ENCODE assay signal across 8 mouse cellular contexts in genomic region chr4:141664799-141665198, GRCm38 (mm10). TPM values are rescaled to one million over a fixed set of nuclear protein-coding genes. Genes with fewer than 3 reads are reported as not detected.
DNase-seq lines count a peak whose midpoint lies in the region; ATAC-seq and TF ChIP-seq lines count a peak whose summit lies in the region.

Plekhm2 (minus strand) TSS chr4:141664899.

- no peak for DNase-seq in lung, postnatal 0 days (ENCODE audit: low spot score)
- DNase-seq in lung, postnatal 25 days (ENCODE audit: low spot score) = no peak
- DNase-seq in heart, postnatal 36 days = no peak
- no peak for DNase-seq in limb, embryonic 14.5 days (ENCODE audit: low spot score)
- DNase-seq in cerebellum, adult 9-10 months = no peak
- no peak for DNase-seq in Muller cell, postnatal 12 days (ENCODE audit: inconsistent ontology term)

- H3K27me3 ChIP-seq in lung, postnatal 0 days (replicated peaks; ENCODE audit: insufficient read depth, low read length) = no peaks in the 10 kb centered on the region
- peaks cover 20% of the 10 kb centered on the region for H3K27me3 ChIP-seq in erythroblast, embryonic 14.5 days (ENCODE audit: control insufficient read depth)
- no peaks in the 10 kb centered on the region for H3K27me3 ChIP-seq in limb, embryonic 14.5 days (ENCODE audit: control insufficient read depth, insufficient read depth, low read length)
- no peaks in the 10 kb centered on the region for H3K27me3 ChIP-seq in stomach, embryonic 14.5 days (ENCODE audit: control insufficient read depth, insufficient read depth, low read length)

- H3K27ac ChIP-seq in lung, postnatal 0 days (ENCODE audit: low read length) = peak within 1 kb of the TSS; percentile 86
- H3K27ac ChIP-seq in limb, embryonic 14.5 days (replicated peaks; ENCODE audit: low read depth, low read length) = peak within 1 kb of the TSS; percentile 75
- H3K27ac ChIP-seq in stomach, embryonic 14.5 days (ENCODE audit: low read length) = peak within 1 kb of the TSS; percentile 55

- H3K4me1 ChIP-seq in lung, postnatal 0 days (ENCODE audit: insufficient read depth, low read depth, low read length) = peaks cover 16% of the 10 kb centered on the region
- H3K4me1 ChIP-seq in erythroblast, embryonic 14.5 days (ENCODE audit: control insufficient read depth) = peaks cover 24% of the 10 kb centered on the region
- peaks cover 8% of the 10 kb centered on the region for H3K4me1 ChIP-seq in limb, embryonic 14.5 days (ENCODE audit: control insufficient read depth, insufficient read depth, low read length)
- peaks cover 14% of the 10 kb centered on the region for H3K4me1 ChIP-seq in stomach, embryonic 14.5 days (ENCODE audit: control insufficient read depth, insufficient read depth, low read length)

- no peak for TF ChIP-seq POLR2A in limb, embryonic 14.5 days (IDR thresholded peaks at IDR 0.05; ENCODE audit: borderline replicate concordance, extremely low read depth, insufficient read depth, insufficient read length)

- no peak for ATAC-seq in lung, postnatal 0 days
- ATAC-seq in limb, embryonic 14.5 days (ENCODE audit: low FRiP score, low read depth) = no peak
- ATAC-seq in stomach, embryonic 14.5 days (ENCODE audit: insufficient number of reproducible peaks, insufficient read depth, low FRiP score, low read depth) = no peak

- H3K9ac ChIP-seq in lung, postnatal 0 days (replicated peaks; ENCODE audit: low read depth) = peak within 1 kb of the TSS; percentile 88
- peak within 1 kb of the TSS; percentile 91 for H3K9ac ChIP-seq in limb, embryonic 14.5 days (ENCODE audit: low read depth, low read length, severe bottlenecking)
- H3K9ac ChIP-seq in stomach, embryonic 14.5 days (replicated peaks; ENCODE audit: low read depth, low read length) = peak within 1 kb of the TSS; percentile 95

- H3K4me3 ChIP-seq in lung, postnatal 0 days (ENCODE audit: low read depth, low read length) = peak within 1 kb of the TSS; percentile 80
- H3K4me3 ChIP-seq in erythroblast, embryonic 14.5 days (replicated peaks) = peak within 1 kb of the TSS; percentile 80
- peak within 1 kb of the TSS; percentile 82 for H3K4me3 ChIP-seq in limb, embryonic 14.5 days (replicated peaks; ENCODE audit: low read length)
- peak within 1 kb of the TSS; percentile 86 for H3K4me3 ChIP-seq in stomach, embryonic 14.5 days (ENCODE audit: low read depth, low read length)

- no peaks in the 10 kb centered on the region for H3K9me3 ChIP-seq in lung, postnatal 0 days (ENCODE audit: low read length)
- no peaks in the 10 kb centered on the region for H3K9me3 ChIP-seq in erythroblast, embryonic 14.5 days (ENCODE audit: control insufficient read depth, low read length)
- H3K9me3 ChIP-seq in limb, embryonic 14.5 days (ENCODE audit: control insufficient read depth, low read length) = no peaks in the 10 kb centered on the region
- H3K9me3 ChIP-seq in stomach, embryonic 14.5 days (ENCODE audit: control insufficient read depth, low read depth, low read length) = no peaks in the 10 kb centered on the region

- 61% methylated on average over 8 of the region's 8 CpGs for WGBS in lung, postnatal 0 days
- WGBS in limb, embryonic 14.5 days = 66% methylated on average over 8 of the region's 8 CpGs
- 64% methylated on average over 8 of the region's 8 CpGs for WGBS in stomach, embryonic 14.5 days

- H3K36me3 ChIP-seq in lung, postnatal 0 days (ENCODE audit: insufficient read depth, low read length) = no peaks in the 10 kb centered on the region
- peaks cover 15% of the 10 kb centered on the region for H3K36me3 ChIP-seq in erythroblast, embryonic 14.5 days (ENCODE audit: control insufficient read depth)
- H3K36me3 ChIP-seq in limb, embryonic 14.5 days (ENCODE audit: control insufficient read depth, insufficient read depth, low read length) = peaks cover 16% of the 10 kb centered on the region
- H3K36me3 ChIP-seq in stomach, embryonic 14.5 days (ENCODE audit: control insufficient read depth, insufficient read depth, low read length) = peaks cover 13% of the 10 kb centered on the region

- intact Hi-C loops in heart, postnatal 36 days (cut with DNase I) = loop anchor here (2.0 kb wide), 1 partner anchor 22 kb away; no protein-coding TSS in a partner anchor

- no peak for TF ChIP-seq EP300 in lung, postnatal 0 days (IDR thresholded peaks at IDR 0.05)

- TF ChIP-seq CTCF in lung, postnatal 0 days (IDR thresholded peaks at IDR 0.05) = no peak

- H3K4me2 ChIP-seq in lung, postnatal 0 days (replicated peaks; ENCODE audit: low read depth, low read length) = peak within 1 kb of the TSS; percentile 86
- H3K4me2 ChIP-seq in limb, embryonic 14.5 days (replicated peaks; ENCODE audit: low read depth, low read length, severe bottlenecking) = peak within 1 kb of the TSS; percentile 90
- H3K4me2 ChIP-seq in stomach, embryonic 14.5 days (replicated peaks; ENCODE audit: low read depth, low read length) = peak within 1 kb of the TSS; percentile 94

RNA-seq across cellular contexts. Expression of gene Plekhm2, which starts in this region (rescaled TPM):
- 5.2 and 5.3 TPM in 2 replicates for polyA plus RNA-seq in lung, postnatal 0 days (2015; fragmentation: Nextera tagmentation; extraction: Ambion mirVana)
- polyA plus RNA-seq in erythroblast, embryonic 14.5 days (2012) = 1.1 and 1.4 TPM in 2 replicates
- total RNA-seq in heart, postnatal 36 days (2021) = 100 to 1,000 TPM; 103 to 112 TPM
- 51.8 and 67.8 TPM in 2 replicates for polyA plus RNA-seq in limb, embryonic 14.5 days (2012; rRNA removed)
- 4.9 and 6.4 TPM in 2 replicates for polyA plus RNA-seq in limb, embryonic 14.5 days (2014; fragmentation: Nextera tagmentation; extraction: Ambion mirVana)
- polyA plus RNA-seq in stomach, embryonic 14.5 days (2014; fragmentation: Nextera tagmentation; extraction: Ambion mirVana) = 4.6 TPM in 2 replicates
